Mouse (Mus musculus): Measurements from ENCODE around the gene Anp32a.

DNA sequence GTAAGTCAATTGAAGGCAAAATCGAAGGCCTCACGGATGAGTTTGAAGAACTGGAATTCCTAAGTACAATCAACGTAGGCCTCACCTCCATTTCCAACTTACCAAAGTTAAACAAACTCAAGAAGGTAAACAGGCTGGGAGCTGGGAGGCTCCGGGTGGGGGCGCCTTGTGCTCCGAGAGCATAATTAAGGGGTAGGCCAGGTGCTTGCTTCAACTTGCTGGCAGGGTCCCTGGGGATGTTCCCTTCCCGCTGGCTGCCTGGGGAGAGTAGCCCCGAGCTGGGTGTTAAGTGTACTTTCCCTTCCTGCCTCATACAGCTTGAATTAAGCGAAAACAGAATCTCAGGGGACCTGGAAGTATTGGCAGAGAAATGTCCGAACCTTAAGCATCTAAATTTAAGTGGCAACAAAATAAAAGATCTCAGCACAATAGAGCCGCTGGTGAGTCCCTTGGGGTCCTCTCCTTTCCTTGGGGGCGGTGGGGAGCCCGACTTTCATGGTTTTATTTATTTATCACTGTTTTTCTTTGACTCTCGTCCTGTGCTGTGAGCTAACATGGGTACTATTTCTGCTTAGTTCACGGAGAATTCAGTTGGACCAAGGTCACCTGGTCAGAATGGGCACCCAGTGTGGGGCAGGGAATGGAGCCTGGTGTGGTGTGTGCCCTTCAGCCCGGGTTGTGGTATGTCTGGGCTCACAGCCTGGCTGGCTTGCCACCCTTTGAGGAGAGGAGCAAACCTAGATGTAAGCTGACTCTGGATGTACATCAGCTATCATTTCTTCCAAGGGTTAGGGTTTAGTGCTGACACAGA lies 30.9 kb downstream of the Anp32a start:
- TF ChIP-seq CHD2 (IDR thresholded peaks at IDR 0.05; ENCODE audit: low read depth, low read length) (no peak), ZNF384 (IDR thresholded peaks at IDR 0.05; ENCODE audit: low read depth, low read length) (no peak), MAFK (IDR thresholded peaks at IDR 0.05; ENCODE audit: insufficient read depth, low read depth, low read length) (no peak)

Data from ES-E14 (cell line).